Mouse (Mus musculus): ENCODE measurements around the gene Fv1.

Fv1 gene

DNA sequence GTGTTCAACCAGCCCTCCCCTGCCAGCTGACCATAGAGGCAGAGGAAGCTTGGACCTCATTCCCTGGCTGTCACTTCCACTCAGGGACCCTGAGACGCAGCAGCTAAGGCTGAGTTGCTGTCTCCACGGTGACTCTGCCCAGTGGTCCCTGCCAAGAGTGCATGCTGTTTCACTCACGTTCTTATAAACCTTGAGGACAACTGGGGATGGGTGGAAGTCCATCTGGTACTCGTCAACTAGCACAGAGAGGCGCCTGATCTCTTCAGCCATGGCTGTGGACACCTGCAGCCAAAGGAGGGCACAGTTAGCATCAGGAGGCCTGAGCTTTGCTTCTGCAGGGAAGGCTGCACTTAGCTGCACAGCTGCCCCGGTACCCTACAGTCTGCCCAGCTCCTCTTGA, 14.3 kb downstream of the Fv1 start:
- ATAC-seq (ENCODE audit: insufficient number of reproducible peaks, low FRiP score, low TSS enrichment): no peak

DNA sequence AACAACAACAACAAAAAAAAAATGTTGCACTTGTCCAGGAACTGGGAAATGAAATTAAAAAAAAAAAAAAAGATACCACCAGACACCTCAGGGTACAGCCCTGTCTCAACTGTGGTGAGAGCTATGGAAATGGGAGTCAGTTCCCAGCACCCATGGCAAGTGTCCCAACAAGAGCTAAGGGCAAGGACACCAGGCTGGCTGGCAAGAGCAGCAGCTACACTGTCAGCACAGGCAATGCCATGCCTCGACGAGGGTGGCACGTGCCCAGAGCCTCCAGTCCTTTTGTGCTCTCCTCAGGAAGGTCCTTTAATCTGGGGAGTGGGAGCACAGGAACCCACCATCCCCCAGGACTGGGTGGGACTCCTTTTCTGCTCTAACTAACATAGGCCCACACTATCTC, 15.4 kb downstream of the Fv1 start:
- no peak for ATAC-seq (ENCODE audit: insufficient number of reproducible peaks, low FRiP score, low TSS enrichment)

GRCm38 (mm10) chr4:147886158-147886557, 17.4 kb downstream of the Fv1 start:
- no peak for ATAC-seq (ENCODE audit: insufficient number of reproducible peaks, low FRiP score, low TSS enrichment)

DNA sequence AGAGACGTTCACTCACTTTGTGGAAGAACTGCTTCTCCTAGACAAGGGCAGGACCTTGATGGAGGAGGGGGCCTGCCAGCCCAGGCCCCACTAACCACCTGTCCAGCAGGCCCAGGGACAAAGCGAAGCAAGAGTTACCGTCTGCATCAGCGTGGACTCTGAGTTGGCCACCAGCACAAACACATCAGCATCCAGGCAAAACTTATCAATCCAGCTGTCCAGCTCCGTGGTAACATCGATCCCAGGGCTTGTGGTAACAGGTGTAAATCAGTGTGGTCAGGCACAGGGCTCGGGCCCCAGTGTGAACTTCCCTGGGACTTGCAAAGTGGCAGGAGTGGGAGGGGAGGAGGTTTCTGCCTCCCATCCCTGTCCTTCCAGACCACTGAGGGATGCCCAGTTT, 18.5 kb downstream of the Fv1 start:
- no peak for ATAC-seq (ENCODE audit: insufficient number of reproducible peaks, low FRiP score, low TSS enrichment)

DNA sequence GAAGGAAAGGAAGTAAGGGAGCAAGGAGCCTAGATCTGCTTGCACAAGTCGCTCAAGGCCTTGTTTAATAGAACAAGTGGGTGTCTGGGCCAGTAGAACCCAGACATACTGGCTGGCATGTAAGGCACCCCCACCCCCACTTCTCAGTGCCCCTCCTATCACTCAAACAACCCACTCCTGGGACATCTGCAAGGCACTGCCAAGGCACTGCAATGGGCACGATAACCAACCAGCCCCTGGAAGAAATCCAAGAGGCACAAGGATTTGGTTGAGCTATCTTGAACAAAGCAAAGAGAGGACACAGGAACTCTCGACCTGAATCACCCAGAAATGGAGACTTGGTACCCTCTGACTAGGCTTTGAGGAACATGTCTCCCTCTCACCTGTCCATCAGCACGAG, 19.5 kb downstream of the Fv1 start:
- ATAC-seq (ENCODE audit: insufficient number of reproducible peaks, low FRiP score, low TSS enrichment): no peak

DNA sequence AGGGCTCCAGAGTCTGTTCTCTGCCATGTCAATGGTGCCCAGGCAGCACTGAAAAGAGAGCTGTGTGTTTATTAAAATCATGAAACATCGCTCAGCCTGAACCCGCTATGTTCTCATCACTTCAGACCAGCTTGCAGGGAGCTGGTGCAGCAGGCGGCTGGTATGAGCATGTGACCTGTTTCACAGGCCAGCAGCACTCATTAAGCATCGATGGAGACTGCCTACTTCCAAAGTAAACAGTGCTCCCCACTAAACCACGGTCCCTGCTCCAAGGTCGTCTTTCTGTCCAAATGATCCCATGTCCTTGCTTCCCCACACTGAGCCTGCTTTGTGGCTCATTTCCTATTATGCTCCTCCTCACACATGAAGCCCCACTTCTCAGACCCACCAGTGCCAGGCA, 21.6 kb downstream of the Fv1 start:
- ATAC-seq (ENCODE audit: insufficient number of reproducible peaks, low FRiP score, low TSS enrichment): no peak

DNA sequence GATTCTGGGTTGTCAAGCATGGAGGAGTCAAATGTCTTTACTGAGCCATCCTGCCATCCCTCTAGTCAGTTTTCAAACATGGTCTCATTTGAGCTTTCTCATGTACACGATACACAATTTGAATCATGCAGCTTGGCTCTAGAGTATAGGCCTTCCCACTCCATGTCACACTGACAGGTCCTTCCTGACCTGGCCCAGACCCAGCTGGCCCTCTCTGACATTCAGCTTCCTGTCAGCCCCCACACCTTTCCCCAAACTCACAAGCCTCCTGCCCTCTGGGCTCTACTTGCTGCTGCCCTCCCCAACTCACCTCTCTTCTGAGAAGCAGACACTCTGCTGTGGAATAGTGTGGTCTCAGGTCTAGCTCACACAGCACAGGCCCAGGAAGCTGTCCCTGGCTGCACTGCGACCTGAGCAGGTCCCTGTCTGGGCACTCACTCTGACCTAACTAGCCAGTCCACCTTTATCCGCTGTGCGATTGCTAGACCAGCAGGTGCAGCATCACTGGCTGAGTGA, 27.1 kb downstream of the Fv1 start:
- no peak for ATAC-seq (ENCODE audit: insufficient number of reproducible peaks, low FRiP score, low TSS enrichment)

GRCm38 (mm10) chr4:147896411-147896810, 27.6 kb downstream of the Fv1 start:
- no peak for ATAC-seq (ENCODE audit: insufficient number of reproducible peaks, low FRiP score, low TSS enrichment)

GRCm38 (mm10) chr4:147897348-147897747, 28.6 kb downstream of the Fv1 start:
- 0 out of 2 replicates have a peak, but pooled peaks have one; percentile 61 for ATAC-seq (ENCODE audit: insufficient number of reproducible peaks, low FRiP score, low TSS enrichment)

- ATAC-seq (ENCODE audit: insufficient number of reproducible peaks, low FRiP score, low TSS enrichment): no peak
These were observed 31.7 kb downstream of the Fv1 start for GRCm38 (mm10) chr4:147900452-147900851.

DNA sequence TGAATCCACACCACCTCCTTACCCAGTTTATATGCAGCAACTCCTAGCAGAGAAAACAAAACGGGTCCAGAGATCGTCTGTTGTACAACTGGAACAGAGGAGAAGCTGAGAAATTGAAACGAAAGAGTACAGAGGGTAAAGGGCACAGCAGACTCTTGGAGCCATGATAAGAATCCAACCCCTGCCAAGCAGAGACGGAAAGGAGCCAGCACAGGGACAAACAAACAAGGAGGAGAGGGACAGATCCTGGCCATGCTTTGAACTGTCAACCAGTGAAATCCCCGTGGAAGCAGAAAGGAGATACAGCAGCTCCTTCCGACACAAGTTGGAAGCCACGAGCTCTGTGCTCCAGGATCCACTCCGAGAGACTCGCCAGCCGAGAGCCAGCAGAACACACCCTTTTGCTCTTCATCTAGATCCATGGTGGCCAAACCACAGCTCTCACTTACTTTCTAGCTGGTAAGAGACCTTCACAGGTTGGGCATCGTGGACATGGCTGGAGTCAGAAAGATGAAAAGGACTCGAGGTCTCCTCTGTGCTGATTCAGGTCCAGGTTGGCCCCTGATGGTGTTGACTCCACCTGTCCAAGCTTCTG, 34.2 kb downstream of the Fv1 start:
- ATAC-seq (ENCODE audit: insufficient number of reproducible peaks, low FRiP score, low TSS enrichment): no peak

DNA sequence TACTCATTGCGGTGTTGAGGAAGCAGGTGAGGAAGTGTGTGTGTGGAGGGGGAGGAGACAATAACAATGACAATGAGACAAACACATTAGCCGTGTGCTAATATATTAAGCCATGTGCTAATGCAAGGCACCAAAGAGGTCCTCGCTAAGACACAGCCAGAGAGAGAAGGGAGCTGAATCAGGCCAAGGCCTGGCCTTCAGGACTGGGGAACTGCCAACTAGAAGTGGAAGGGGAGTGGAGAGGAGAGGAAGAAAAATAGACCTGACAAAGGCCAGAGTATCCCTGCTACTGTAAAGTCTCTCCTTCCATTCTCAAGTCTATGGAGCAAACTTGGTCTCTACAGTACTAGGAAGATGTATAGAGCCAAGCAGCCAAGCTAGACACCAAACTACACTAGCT, 34.8 kb downstream of the Fv1 start:
- ATAC-seq (ENCODE audit: insufficient number of reproducible peaks, low FRiP score, low TSS enrichment): no peak

- peak; percentile 85 for ATAC-seq (ENCODE audit: insufficient number of reproducible peaks, low FRiP score, low TSS enrichment)
These were observed 35.7 kb downstream of the Fv1 start, which contains the start of gene Mfn2 for GRCm38 (mm10) chr4:147904313-147905089. TSS of gene Mfn2 (minus strand) at chr4:147904704.

DNA sequence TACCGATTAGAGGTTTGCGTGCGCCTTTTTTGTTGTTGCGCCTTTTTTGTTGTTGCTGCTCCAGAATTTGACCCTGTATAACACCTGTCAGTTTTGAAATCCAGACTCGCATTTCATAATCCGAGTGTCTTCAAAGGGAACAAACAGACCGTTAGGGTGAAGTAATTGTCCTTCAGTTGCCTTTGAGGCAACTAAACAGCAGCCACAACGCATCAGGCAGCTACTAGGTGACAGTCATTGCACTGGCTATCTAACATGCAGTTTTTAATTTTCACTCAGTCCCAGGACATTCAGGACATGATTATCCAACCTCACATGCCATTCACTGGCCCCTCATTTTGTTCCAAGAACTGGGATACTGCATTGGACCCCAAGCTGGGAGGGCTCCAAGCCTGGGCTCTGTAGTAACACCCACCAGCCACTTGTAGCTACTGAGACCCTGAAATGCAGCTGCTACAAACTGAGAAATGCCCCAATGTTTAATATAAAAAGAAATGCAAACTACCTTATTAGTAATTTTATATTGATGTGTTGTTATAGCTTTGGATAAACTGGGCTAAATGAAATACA, 36.4 kb downstream of the Fv1 start:
- ATAC-seq (ENCODE audit: insufficient number of reproducible peaks, low FRiP score, low TSS enrichment): no peak

DNA sequence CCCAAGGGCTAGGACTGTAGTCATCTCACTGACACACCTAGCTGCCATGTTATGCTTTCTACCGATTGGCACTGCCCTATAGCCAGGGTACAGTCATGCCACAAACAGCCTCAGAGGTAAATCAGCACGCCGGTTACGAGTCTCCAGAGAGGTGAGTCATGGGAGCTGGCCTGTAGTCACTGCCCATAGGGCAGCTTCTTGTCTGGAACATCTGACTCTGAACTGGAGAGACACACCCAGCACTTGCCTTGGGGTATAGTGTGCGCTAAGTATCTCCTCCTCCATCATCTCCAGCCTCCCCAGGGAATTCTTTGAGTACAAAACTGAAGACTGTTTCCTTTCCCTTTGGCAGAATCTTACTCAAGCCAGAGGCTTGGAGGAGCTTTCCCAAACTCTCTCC, 37.5 kb downstream of the Fv1 start:
- ATAC-seq (ENCODE audit: insufficient number of reproducible peaks, low FRiP score, low TSS enrichment): no peak

DNA sequence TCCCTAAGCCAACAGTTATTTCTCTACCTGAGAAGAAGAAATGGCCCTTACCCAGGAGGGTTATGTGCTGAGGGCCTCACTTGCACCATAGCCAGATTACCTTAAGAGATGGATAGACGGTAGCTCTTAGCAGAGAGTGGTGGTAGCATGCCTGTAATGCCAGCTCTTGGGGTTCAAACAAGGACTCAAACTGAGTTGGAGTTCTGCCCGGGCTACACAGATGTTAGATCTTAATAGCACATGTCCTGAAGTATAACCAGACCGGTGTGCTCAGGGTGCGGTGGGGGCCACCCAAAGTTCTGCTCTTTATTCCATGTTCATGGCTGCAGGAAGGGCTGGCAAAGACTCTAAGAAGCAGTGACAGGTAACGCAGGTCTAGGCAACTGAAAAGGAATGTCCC, 40.7 kb downstream of the Fv1 start:
- no peak for ATAC-seq (ENCODE audit: insufficient number of reproducible peaks, low FRiP score, low TSS enrichment)

DNA sequence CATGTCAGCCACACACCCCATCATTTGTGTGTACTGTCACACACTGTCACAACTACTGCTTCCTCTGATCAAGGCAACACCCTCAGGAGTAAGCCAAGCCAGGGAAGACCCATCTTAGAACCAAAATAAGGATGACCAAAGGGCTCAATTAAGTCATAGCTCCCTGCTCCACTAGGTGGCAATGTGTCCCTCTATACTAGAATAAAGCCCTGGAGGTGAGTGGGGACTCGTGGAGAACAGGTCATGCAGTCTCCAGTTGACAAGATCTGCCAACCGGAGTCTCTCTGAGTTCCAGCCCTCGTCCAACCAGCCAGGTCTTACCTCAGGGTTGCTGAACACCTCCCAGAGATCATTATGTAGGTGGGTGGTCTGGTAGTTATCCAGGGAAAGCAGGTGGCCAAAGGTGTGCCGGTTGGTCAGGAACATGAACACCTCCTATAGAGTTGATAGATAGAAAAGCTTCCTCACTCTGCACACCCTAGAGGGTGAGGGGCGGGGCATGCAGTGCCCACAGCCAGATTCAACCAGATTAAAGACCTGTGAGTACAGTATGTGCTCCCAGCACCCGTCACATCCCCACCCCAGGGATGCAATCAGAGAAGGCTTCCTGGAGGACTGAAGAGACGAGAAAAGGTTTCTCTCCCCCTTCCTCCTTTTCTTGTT, 49.8 kb downstream of the Fv1 start:
- no peak for ATAC-seq (ENCODE audit: insufficient number of reproducible peaks, low FRiP score, low TSS enrichment)
